Mouse (Mus musculus): ENCODE measurements around the gene Gp1bb. TPM values are rescaled to one million over a fixed set of nuclear protein-coding genes. Genes with fewer than 3 reads are reported as not detected.

The Gp1bb gene
- total and polyA plus RNA-seq, 2 experiments from 2014 or later: 2.1 to 3.0 TPM

DNA sequence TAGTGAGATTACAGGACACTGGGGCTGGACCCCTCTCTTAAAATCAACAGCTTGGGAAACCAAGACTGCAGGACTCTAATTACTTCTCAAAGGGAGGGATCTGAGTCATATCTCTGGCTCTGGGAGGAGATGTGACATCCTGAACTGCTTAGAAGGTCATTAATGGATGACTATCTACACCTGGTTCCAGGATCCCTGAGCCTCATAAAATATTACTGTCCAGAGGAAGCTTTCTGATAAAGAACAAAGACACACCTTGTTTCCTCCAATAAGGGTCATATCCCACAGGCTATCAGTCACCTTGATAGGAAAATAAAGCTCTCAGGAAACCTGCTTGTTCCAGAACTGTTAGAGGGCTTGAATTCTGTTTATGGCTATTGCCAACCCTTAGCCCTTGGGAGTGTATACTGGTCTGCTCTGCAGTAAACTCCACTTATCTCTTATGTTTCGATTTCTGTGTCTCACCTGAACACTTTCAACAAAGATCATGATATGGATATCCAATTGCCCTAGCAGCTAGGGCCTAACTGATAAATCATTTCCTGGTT is 17.3 kb upstream of the Gp1bb start:
- TF ChIP-seq EP300 (IDR thresholded peaks at IDR 0.05; ENCODE audit: low read depth) (no peak), CTCF (IDR thresholded peaks at IDR 0.05; ENCODE audit: low read depth) (no peak)
- Histone ChIP-seq H3K9ac (replicated peaks; ENCODE audit: low read depth, low read length) (no peak overlapping the region), H3K4me3 (ENCODE audit: low read depth, low read length) (no peak overlapping the region), H3K4me1 (ENCODE audit: control insufficient read depth, insufficient read depth) (no peaks in the 10 kb centered on the region), H3K27ac (ENCODE audit: low read depth) (no peak overlapping the region), H3K36me3 (replicated peaks; ENCODE audit: control insufficient read depth, insufficient read depth, low read length) (no peaks in the 10 kb centered on the region), H3K27me3 (ENCODE audit: control insufficient read depth, insufficient read depth, low read length) (no peaks in the 10 kb centered on the region), H3K9me3 (replicated peaks; ENCODE audit: control insufficient read depth, low read length) (no peaks in the 10 kb centered on the region), H3K4me2 (ENCODE audit: low read depth, low read length) (no peak overlapping the region)
- DNase-seq (ENCODE audit: low spot score) (no peak), ATAC-seq (ENCODE audit: insufficient read depth, low read depth) (no peak)
- 47% methylated on average over 1 of the region's 1 CpGs for WGBS

DNA sequence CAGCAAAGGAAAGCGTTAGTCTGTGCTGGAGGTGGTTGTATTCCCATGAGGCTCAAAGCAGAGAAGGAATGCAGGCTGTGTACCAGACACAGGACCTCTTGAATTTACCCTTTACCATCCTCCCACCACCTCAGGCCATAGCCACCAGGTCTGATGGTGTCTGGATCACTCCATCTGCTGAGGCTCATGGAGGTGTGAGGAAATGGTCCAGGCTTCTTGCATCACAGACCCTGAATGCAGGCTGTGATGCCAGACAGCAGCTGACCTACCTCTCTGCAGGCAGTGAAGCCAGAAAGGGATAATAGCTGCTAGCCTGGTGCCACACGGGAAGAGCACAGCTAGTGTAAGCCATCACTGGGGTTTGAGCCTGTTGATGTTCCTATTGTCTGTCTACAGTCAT is 16.2 kb upstream of the Gp1bb start:
- TF ChIP-seq EP300 (IDR thresholded peaks at IDR 0.05; ENCODE audit: low read depth) (no peak), CTCF (IDR thresholded peaks at IDR 0.05; ENCODE audit: low read depth) (no peak)
- ATAC-seq (ENCODE audit: insufficient read depth, low read depth) (no peak), DNase-seq (ENCODE audit: low spot score) (no peak)
- H3K4me2 ChIP-seq (ENCODE audit: low read depth, low read length): no peak overlapping the region
- no peak overlapping the region for H3K4me3 ChIP-seq (ENCODE audit: low read depth, low read length)
- no peaks in the 10 kb centered on the region for H3K27me3 ChIP-seq (ENCODE audit: control insufficient read depth, insufficient read depth, low read length)
- 45% methylated on average over 2 of the region's 2 CpGs for WGBS
- no peak overlapping the region for H3K9ac ChIP-seq (replicated peaks; ENCODE audit: low read depth, low read length)
- no peak overlapping the region for H3K27ac ChIP-seq (ENCODE audit: low read depth)
- H3K36me3 ChIP-seq (replicated peaks; ENCODE audit: control insufficient read depth, insufficient read depth, low read length): no peaks in the 10 kb centered on the region
- no peaks in the 10 kb centered on the region for H3K4me1 ChIP-seq (ENCODE audit: control insufficient read depth, insufficient read depth)
- H3K9me3 ChIP-seq (replicated peaks; ENCODE audit: control insufficient read depth, low read length): no peaks in the 10 kb centered on the region

DNA sequence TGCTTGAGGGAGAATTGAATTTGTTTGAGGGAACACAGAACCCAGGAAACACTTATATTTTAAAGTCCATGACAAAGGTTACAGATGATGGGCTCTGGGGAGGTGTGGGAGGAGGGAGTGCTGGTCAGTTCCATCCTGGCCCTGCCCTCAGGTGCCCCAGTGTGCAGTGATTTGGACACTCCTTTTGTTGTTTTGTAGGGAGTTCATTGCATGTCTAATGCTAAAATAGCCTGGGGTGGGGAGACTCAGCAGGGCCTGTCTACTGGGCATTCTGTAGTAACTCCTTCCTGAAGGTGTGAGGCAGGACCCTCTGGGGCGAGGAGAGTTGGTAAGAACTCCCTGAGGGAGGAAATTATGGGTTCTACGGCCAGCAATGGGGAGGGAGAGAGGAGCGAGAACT is 14.6 kb upstream of the Gp1bb start:
- ATAC-seq (ENCODE audit: insufficient read depth, low read depth) (no peak), DNase-seq (ENCODE audit: low spot score) (no peak)
- Histone ChIP-seq H3K9ac (replicated peaks; ENCODE audit: low read depth, low read length) (no peak overlapping the region), H3K4me2 (ENCODE audit: low read depth, low read length) (no peak overlapping the region), H3K9me3 (replicated peaks; ENCODE audit: control insufficient read depth, low read length) (no peaks in the 10 kb centered on the region), H3K4me3 (ENCODE audit: low read depth, low read length) (no peak overlapping the region), H3K27me3 (ENCODE audit: control insufficient read depth, insufficient read depth, low read length) (no peaks in the 10 kb centered on the region), H3K4me1 (ENCODE audit: control insufficient read depth, insufficient read depth) (no peaks in the 10 kb centered on the region), H3K36me3 (replicated peaks; ENCODE audit: control insufficient read depth, insufficient read depth, low read length) (no peaks in the 10 kb centered on the region), H3K27ac (ENCODE audit: low read depth) (no peak overlapping the region)
- TF ChIP-seq EP300 (IDR thresholded peaks at IDR 0.05; ENCODE audit: low read depth): no peak
- no peak for TF ChIP-seq CTCF (IDR thresholded peaks at IDR 0.05; ENCODE audit: low read depth)
- WGBS: 61% methylated on average over 3 of the region's 3 CpGs

DNA sequence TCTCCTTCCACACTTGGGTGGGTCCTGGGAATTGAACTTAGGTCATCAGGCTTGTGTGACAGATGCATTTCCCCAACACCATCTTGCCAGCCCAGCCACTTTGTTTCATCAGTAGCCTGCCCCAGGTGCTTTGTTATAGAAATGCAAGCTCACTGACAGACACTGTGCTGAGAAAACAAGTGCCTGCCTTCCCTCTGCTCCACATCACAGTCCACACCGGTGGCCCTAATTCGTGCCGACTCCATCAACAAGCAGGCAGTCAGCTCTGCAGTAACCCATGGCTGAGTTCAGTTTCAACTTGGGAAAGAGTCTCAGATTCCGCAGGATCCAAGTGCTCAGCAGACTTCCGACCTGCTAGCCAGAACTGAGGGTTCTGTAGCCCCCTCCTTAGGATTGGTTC is 14.2 kb upstream of the Gp1bb start:
- H3K9ac ChIP-seq (replicated peaks; ENCODE audit: low read depth, low read length): no peak overlapping the region
- no peak overlapping the region for H3K27ac ChIP-seq (ENCODE audit: low read depth)
- no peak overlapping the region for H3K4me3 ChIP-seq (ENCODE audit: low read depth, low read length)
- TF ChIP-seq CTCF (IDR thresholded peaks at IDR 0.05; ENCODE audit: low read depth): no peak
- TF ChIP-seq EP300 (IDR thresholded peaks at IDR 0.05; ENCODE audit: low read depth): no peak
- no peak for DNase-seq (ENCODE audit: low spot score)
- H3K4me2 ChIP-seq (ENCODE audit: low read depth, low read length): no peak overlapping the region
- no peaks in the 10 kb centered on the region for H3K36me3 ChIP-seq (replicated peaks; ENCODE audit: control insufficient read depth, insufficient read depth, low read length)
- 74% methylated on average over 5 of the region's 5 CpGs for WGBS
- no peak for ATAC-seq (ENCODE audit: insufficient read depth, low read depth)
- H3K27me3 ChIP-seq (ENCODE audit: control insufficient read depth, insufficient read depth, low read length): no peaks in the 10 kb centered on the region
- no peaks in the 10 kb centered on the region for H3K4me1 ChIP-seq (ENCODE audit: control insufficient read depth, insufficient read depth)
- no peaks in the 10 kb centered on the region for H3K9me3 ChIP-seq (replicated peaks; ENCODE audit: control insufficient read depth, low read length)

DNA sequence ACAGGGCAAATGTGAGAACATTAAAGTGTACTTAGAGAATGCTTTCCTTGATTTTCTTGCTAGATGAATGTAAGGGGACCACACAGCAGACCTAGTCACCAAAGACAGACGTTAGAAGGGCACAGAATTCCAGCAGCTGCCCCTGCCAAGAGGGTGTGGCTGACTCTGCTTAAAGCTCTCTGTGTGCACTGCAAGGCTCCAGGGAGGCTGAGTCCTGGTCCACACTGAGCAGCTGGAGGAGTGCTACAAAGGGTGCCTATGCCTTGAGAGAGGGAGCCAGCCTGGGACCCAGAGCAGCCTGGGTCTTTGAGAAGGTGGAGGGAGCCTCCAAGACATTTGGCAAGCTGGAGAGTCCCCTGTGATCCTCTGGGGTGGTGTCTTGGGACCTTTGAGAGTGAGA is 11.1 kb upstream of the Gp1bb start:
- H3K36me3 ChIP-seq (replicated peaks; ENCODE audit: control insufficient read depth, insufficient read depth, low read length): no peaks in the 10 kb centered on the region
- no peaks in the 10 kb centered on the region for H3K4me1 ChIP-seq (ENCODE audit: control insufficient read depth, insufficient read depth)
- ATAC-seq (ENCODE audit: insufficient read depth, low read depth) (no peak), DNase-seq (ENCODE audit: low spot score) (no peak)
- H3K27me3 ChIP-seq (ENCODE audit: control insufficient read depth, insufficient read depth, low read length): peaks cover 5% of the 10 kb centered on the region
- no peak for TF ChIP-seq EP300 (IDR thresholded peaks at IDR 0.05; ENCODE audit: low read depth)
- TF ChIP-seq CTCF (IDR thresholded peaks at IDR 0.05; ENCODE audit: low read depth): no peak
- H3K4me3 ChIP-seq (ENCODE audit: low read depth, low read length): no peak overlapping the region
- H3K9ac ChIP-seq (replicated peaks; ENCODE audit: low read depth, low read length): no peak overlapping the region
- 4% methylated on average over 1 of the region's 1 CpGs for WGBS
- no peak overlapping the region for H3K27ac ChIP-seq (ENCODE audit: low read depth)
- no peak overlapping the region for H3K4me2 ChIP-seq (ENCODE audit: low read depth, low read length)
- no peaks in the 10 kb centered on the region for H3K9me3 ChIP-seq (replicated peaks; ENCODE audit: control insufficient read depth, low read length)

DNA sequence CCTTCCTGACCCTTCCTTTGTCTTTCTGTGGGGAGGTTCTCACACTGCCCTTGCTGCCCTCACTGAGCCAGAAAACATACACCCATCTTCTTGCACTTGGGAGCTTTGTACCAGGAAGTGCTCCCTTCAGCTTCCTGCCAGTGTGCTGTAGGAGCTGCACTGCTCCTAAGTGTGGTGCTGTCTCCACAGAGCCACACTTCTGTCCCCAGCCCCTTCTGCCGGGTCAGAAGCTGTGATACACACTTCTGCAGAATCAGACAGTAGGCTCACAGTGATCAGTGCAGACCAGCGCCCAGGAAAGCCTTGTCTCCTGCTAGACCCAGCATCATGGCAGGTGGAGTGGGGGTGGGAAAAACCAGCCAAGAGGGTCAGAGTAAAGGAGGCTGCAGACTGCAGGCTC is 10.6 kb upstream of the Gp1bb start:
- Histone ChIP-seq H3K27me3 (ENCODE audit: control insufficient read depth, insufficient read depth, low read length) (peaks cover 10% of the 10 kb centered on the region), H3K9me3 (replicated peaks; ENCODE audit: control insufficient read depth, low read length) (no peaks in the 10 kb centered on the region), H3K27ac (ENCODE audit: low read depth) (no peak overlapping the region), H3K4me1 (ENCODE audit: control insufficient read depth, insufficient read depth) (no peaks in the 10 kb centered on the region), H3K4me3 (ENCODE audit: low read depth, low read length) (no peak overlapping the region), H3K36me3 (replicated peaks; ENCODE audit: control insufficient read depth, insufficient read depth, low read length) (no peaks in the 10 kb centered on the region), H3K9ac (replicated peaks; ENCODE audit: low read depth, low read length) (no peak overlapping the region), H3K4me2 (ENCODE audit: low read depth, low read length) (no peak overlapping the region)
- ATAC-seq (ENCODE audit: insufficient read depth, low read depth) (no peak), DNase-seq (ENCODE audit: low spot score) (no peak)
- TF ChIP-seq EP300 (IDR thresholded peaks at IDR 0.05; ENCODE audit: low read depth) (no peak), CTCF (IDR thresholded peaks at IDR 0.05; ENCODE audit: low read depth) (no peak)
- WGBS: 47% methylated on average over 2 of the region's 2 CpGs

Measured in heart, postnatal 0 days (tissue).